Mouse (Mus musculus): Measurements from ENCODE around the gene Dek.

The Dek gene

GRCm38 (mm10) chr13:47112056-47112455 lies 6.1 kb upstream of the Dek start:
- in situ Hi-C loops (cut with MboI, MseI), result no loop called here

- in situ Hi-C loops (cut with MboI, MseI), result no loop called here
These were observed 5.2 kb upstream of the Dek start for GRCm38 (mm10) chr13:47111185-47111584.

GRCm38 (mm10) chr13:47109239-47109638 lies 3.2 kb upstream of the Dek start:
- in situ Hi-C loops (cut with MboI, MseI), result no loop called here

GRCm38 (mm10) chr13:47106580-47106888 lies 533 bp upstream of the Dek start:
- in situ Hi-C loops (cut with MboI, MseI), result no loop called here

GRCm38 (mm10) chr13:47104856-47105541 lies 1.0 kb downstream of the Dek start:
- in situ Hi-C loops (cut with MboI, MseI), result no loop called here

- in situ Hi-C loops (cut with MboI, MseI), result no loop called here
These were observed 1.9 kb downstream of the Dek start for GRCm38 (mm10) chr13:47104146-47104545.

- in situ Hi-C loops (cut with MboI, MseI), result no loop called here
These were observed 5.4 kb downstream of the Dek start for GRCm38 (mm10) chr13:47100587-47100986.

GRCm38 (mm10) chr13:47099265-47099664 lies 6.7 kb downstream of the Dek start:
- in situ Hi-C loops (cut with MboI, MseI), result no loop called here

GRCm38 (mm10) chr13:47096591-47096990 lies 9.4 kb downstream of the Dek start:
- in situ Hi-C loops (cut with MboI, MseI), result no loop called here

GRCm38 (mm10) chr13:47093791-47094190 lies 12.2 kb downstream of the Dek start:
- in situ Hi-C loops (cut with MboI, MseI), result no loop called here

- in situ Hi-C loops (cut with MboI, MseI), result no loop called here
These were observed 16.7 kb downstream of the Dek start for GRCm38 (mm10) chr13:47089271-47089670.

- in situ Hi-C loops (cut with MboI, MseI), result no loop called here
These were observed 17.6 kb downstream of the Dek start for GRCm38 (mm10) chr13:47088433-47088832.

- in situ Hi-C loops (cut with MboI, MseI), result no loop called here
These were observed 25.0 kb downstream of the Dek start for GRCm38 (mm10) chr13:47080905-47081505.

GRCm38 (mm10) chr13:47078799-47079198 lies 27.2 kb downstream of the Dek start:
- in situ Hi-C loops (cut with MboI, MseI), result no loop called here

- in situ Hi-C loops (cut with MboI, MseI), result no loop called here
These were observed 28.6 kb downstream of the Dek start for GRCm38 (mm10) chr13:47077367-47077766.

- in situ Hi-C loops (cut with MboI, MseI), result no loop called here
These were observed 29.8 kb downstream of the Dek start for GRCm38 (mm10) chr13:47076156-47076555.

- in situ Hi-C loops (cut with MboI, MseI), result loop anchor here (5.0 kb wide), 2 partner anchors 215 to 220 kb away; no protein-coding TSS in a partner anchor
These were observed 33.5 kb downstream of the Dek start for GRCm38 (mm10) chr13:47072484-47072883.

- in situ Hi-C loops (cut with MboI, MseI), result loop anchor here (5.0 kb wide), 2 partner anchors 215 to 220 kb away; no protein-coding TSS in a partner anchor
These were observed 34.1 kb downstream of the Dek start for GRCm38 (mm10) chr13:47071871-47072270.

- in situ Hi-C loops (cut with MboI, MseI), result loop anchor here (5.0 kb wide), 2 partner anchors 217 to 222 kb away; no protein-coding TSS in a partner anchor
These were observed 35.5 kb downstream of the Dek start for GRCm38 (mm10) chr13:47070329-47071080.

GRCm38 (mm10) chr13:47067001-47067400 lies 39.0 kb downstream of the Dek start:
- in situ Hi-C loops (cut with MboI, MseI), result no loop called here

- in situ Hi-C loops (cut with MboI, MseI), result no loop called here
These were observed 39.5 kb downstream of the Dek start for GRCm38 (mm10) chr13:47066516-47066915.

GRCm38 (mm10) chr13:47063985-47064760 lies 41.8 kb downstream of the Dek start:
- in situ Hi-C loops (cut with MboI, MseI), result no loop called here
